19 mouse cellular contexts compared by ENCODE assay signal in genomic region chr9:56655167-56655566, GRCm38 (mm10).
DNase-seq lines count a peak whose midpoint lies in the region; ATAC-seq and TF ChIP-seq lines count a peak whose summit lies in the region.
"Had no signal": no experiment of that assay in that cellular context is flagged by ENCODE, and none has a peak within 500 bp of the region (broad histone marks: within the 10 kb centered on the region; RNA-seq: fewer than 3 reads in every experiment).

No protein-coding gene starts in this region.

- no peak for TF ChIP-seq RAD21 in CH12.LX (IDR thresholded peaks at IDR 0.05; ENCODE audit: low read depth, low read length)

- no peak overlapping the region for H3K4me2 ChIP-seq in forebrain, embryonic 14.5 days (ENCODE audit: low read length)
- no peak overlapping the region for H3K4me2 ChIP-seq in forebrain, embryonic 13.5 days
- no peak overlapping the region for H3K4me2 ChIP-seq in limb, embryonic 13.5 days (replicated peaks)
- no peak overlapping the region for H3K4me2 ChIP-seq in CH12.LX (ENCODE audit: insufficient read depth, low read depth, poor library complexity, severe bottlenecking)
- H3K4me2 ChIP-seq in midbrain, embryonic 15.5 days: no peak overlapping the region
- H3K4me2 ChIP-seq: heart, embryonic 13.5 days; limb, embryonic 12.5 days; liver, embryonic 13.5 days had no signal

- ATAC-seq in forebrain, embryonic 14.5 days: no peak
- ATAC-seq in forebrain, embryonic 13.5 days: no peak
- ATAC-seq in limb, embryonic 13.5 days (ENCODE audit: low FRiP score, low read depth): no peak
- ATAC-seq in midbrain, embryonic 15.5 days (replicated peaks): peak; percentile 50; the same call in 1 of the 2 replicates

- 49% methylated on average over 6 of the region's 6 CpGs for WGBS in forebrain, embryonic 14.5 days
- WGBS in forebrain, embryonic 13.5 days: 39% methylated on average over 6 of the region's 6 CpGs
- 73% methylated on average over 6 of the region's 6 CpGs for WGBS in limb, embryonic 13.5 days
- 85% methylated on average over 6 of the region's 6 CpGs for WGBS in limb, embryonic 10.5 days
- WGBS in midbrain, embryonic 15.5 days: 29% methylated on average over 6 of the region's 6 CpGs
- WGBS in kidney, adult 2 months: 68% methylated on average over 6 of the region's 6 CpGs

- H3K27ac ChIP-seq in forebrain, embryonic 14.5 days (ENCODE audit: low read depth, low read length): no peak overlapping the region
- no peak overlapping the region for H3K27ac ChIP-seq in forebrain, embryonic 13.5 days
- H3K27ac ChIP-seq in limb, embryonic 13.5 days: 0 out of 2 replicates have a peak overlapping the region, but pooled peaks have one; percentile 15
- H3K27ac ChIP-seq in limb, embryonic 10.5 days: no peak overlapping the region
- H3K27ac ChIP-seq in CH12.LX (ENCODE audit: insufficient read depth, low read depth): no peak overlapping the region
- no peak overlapping the region for H3K27ac ChIP-seq in midbrain, embryonic 15.5 days
- H3K27ac ChIP-seq in kidney, adult 2 months (ENCODE audit: insufficient read depth, low read depth, low read length): no peak overlapping the region
- H3K27ac ChIP-seq: heart, embryonic 13.5 days; limb, embryonic 12.5 days; liver, embryonic 13.5 days had no signal

- TF ChIP-seq CTCF in CH12.LX (conservative IDR thresholded peaks at IDR 0.05 in 1 of 2, IDR thresholded peaks at IDR 0.05 in 1 of 2; ENCODE audit: low read depth in 2 of 2, low read length in 2 of 2): no peak
- TF ChIP-seq CTCF in kidney, adult 2 months (conservative IDR thresholded peaks at IDR 0.05; ENCODE audit: insufficient read depth, insufficient read length, low read depth, low read length): no peak

- no peak for TF ChIP-seq POLR2A in CH12.LX (IDR thresholded peaks at IDR 0.05; ENCODE audit: low read depth, low read length)
- TF ChIP-seq POLR2A in kidney, adult 2 months (IDR thresholded peaks at IDR 0.05; ENCODE audit: low read depth, low read length): no peak

- no peak for TF ChIP-seq EP300 in CH12.LX (IDR thresholded peaks at IDR 0.05; ENCODE audit: low read length)

- in situ Hi-C loops in CH12.LX (cut with MboI; ENCODE audit: low pct_ligation_motif_present, low pct_unique_long_range_greater_than_20kb, low sequenced_read_pairs): no loop called here

- H3K4me1 ChIP-seq in forebrain, embryonic 14.5 days (ENCODE audit: control insufficient read depth, insufficient read depth, low read length): peaks cover 20% of the 10 kb centered on the region
- H3K4me1 ChIP-seq in forebrain, embryonic 13.5 days: peaks cover 42% of the 10 kb centered on the region
- H3K4me1 ChIP-seq in limb, embryonic 13.5 days: peaks cover 17% of the 10 kb centered on the region
- H3K4me1 ChIP-seq in limb, embryonic 10.5 days: peaks cover 19% of the 10 kb centered on the region
- H3K4me1 ChIP-seq in CH12.LX (ENCODE audit: control insufficient read depth in 1 of 2, insufficient read depth in 2 of 2): no peaks in the 10 kb centered on the region
- peaks cover 31% of the 10 kb centered on the region for H3K4me1 ChIP-seq in midbrain, embryonic 15.5 days
- H3K4me1 ChIP-seq in kidney, adult 2 months (ENCODE audit: control insufficient read depth, insufficient read depth, low read length): no peaks in the 10 kb centered on the region
- H3K4me1 ChIP-seq: liver, embryonic 13.5 days had no signal

- no peaks in the 10 kb centered on the region for H3K9me3 ChIP-seq in forebrain, embryonic 14.5 days (replicated peaks; ENCODE audit: control insufficient read depth, low read length)
- no peaks in the 10 kb centered on the region for H3K9me3 ChIP-seq in forebrain, embryonic 13.5 days (replicated peaks)
- no peaks in the 10 kb centered on the region for H3K9me3 ChIP-seq in limb, embryonic 13.5 days
- H3K9me3 ChIP-seq in limb, embryonic 10.5 days (replicated peaks): no peaks in the 10 kb centered on the region
- no peaks in the 10 kb centered on the region for H3K9me3 ChIP-seq in CH12.LX (replicated peaks; ENCODE audit: low read length)
- no peaks in the 10 kb centered on the region for H3K9me3 ChIP-seq in midbrain, embryonic 15.5 days
- H3K9me3 ChIP-seq: heart, embryonic 13.5 days; limb, embryonic 12.5 days; liver, embryonic 13.5 days had no signal

- H3K4me3 ChIP-seq in forebrain, embryonic 14.5 days (ENCODE audit: low read depth, low read length): no peak overlapping the region
- H3K4me3 ChIP-seq in forebrain, embryonic 13.5 days: no peak overlapping the region
- no peak overlapping the region for H3K4me3 ChIP-seq in limb, embryonic 13.5 days
- H3K4me3 ChIP-seq in limb, embryonic 10.5 days: no peak overlapping the region
- H3K4me3 ChIP-seq in CH12.LX (replicated peaks in 1 of 3; ENCODE audit: low read depth in 2 of 3, low read length in 2 of 3, poor library complexity in 1 of 3): no peak overlapping the region
- no peak overlapping the region for H3K4me3 ChIP-seq in midbrain, embryonic 15.5 days
- H3K4me3 ChIP-seq in kidney, adult 2 months (ENCODE audit: insufficient read depth, low read depth, low read length): no peak overlapping the region
- H3K4me3 ChIP-seq: heart, embryonic 13.5 days; limb, embryonic 12.5 days; liver, embryonic 13.5 days; myocyte had no signal

- peak; percentile 39 for DNase-seq in forebrain, embryonic 14.5 days (ENCODE audit: low spot score)
- no peak for DNase-seq in limb, embryonic 10.5 days (ENCODE audit: low spot score)
- DNase-seq in CH12.LX (ENCODE audit: extremely low read depth): no peak
- DNase-seq in kidney, adult 2 months: no peak
- DNase-seq in urinary bladder, postnatal 14 days (ENCODE audit: low spot score): no peak
- DNase-seq: adrenal gland, adult 8-10 months; cerebellum, adult 9-11 months; gastrocnemius, postnatal 10 days; heart, adult 11 months; kidney, adult 9 months; kidney, postnatal 25 days; liver, embryonic 13.5 days; thymus, postnatal 36 days had no signal

- dilution Hi-C loops in CH12.LX (cut with MboI; ENCODE audit: extremely low pct_ligation_motif_present, extremely low pct_unique_long_range_greater_than_20kb, low sequenced_read_pairs): no loop called here

- no peak overlapping the region for H3K9ac ChIP-seq in forebrain, embryonic 14.5 days (ENCODE audit: low read length)
- no peak overlapping the region for H3K9ac ChIP-seq in forebrain, embryonic 13.5 days
- H3K9ac ChIP-seq in limb, embryonic 13.5 days: no peak overlapping the region
- H3K9ac ChIP-seq in CH12.LX (ENCODE audit: insufficient read depth, low read depth): no peak overlapping the region
- no peak overlapping the region for H3K9ac ChIP-seq in midbrain, embryonic 15.5 days
- H3K9ac ChIP-seq: heart, embryonic 13.5 days; limb, embryonic 12.5 days; liver, embryonic 13.5 days had no signal

- H3K36me3 ChIP-seq in forebrain, embryonic 14.5 days (ENCODE audit: control insufficient read depth, insufficient read depth, low read length): no peaks in the 10 kb centered on the region
- no peaks in the 10 kb centered on the region for H3K36me3 ChIP-seq in forebrain, embryonic 13.5 days (ENCODE audit: poor library complexity, severe bottlenecking)
- H3K36me3 ChIP-seq in limb, embryonic 13.5 days: no peaks in the 10 kb centered on the region
- H3K36me3 ChIP-seq in limb, embryonic 10.5 days: no peaks in the 10 kb centered on the region
- no peaks in the 10 kb centered on the region for H3K36me3 ChIP-seq in CH12.LX (replicated peaks in 1 of 2; ENCODE audit: control insufficient read depth in 1 of 2, insufficient read depth in 1 of 2, low read length in 1 of 2)
- H3K36me3 ChIP-seq in midbrain, embryonic 15.5 days (replicated peaks): no peaks in the 10 kb centered on the region
- H3K36me3 ChIP-seq in kidney, adult 2 months (ENCODE audit: control insufficient read depth, insufficient read depth, low read length): no peaks in the 10 kb centered on the region
- H3K36me3 ChIP-seq: heart, embryonic 13.5 days; limb, embryonic 12.5 days; liver, embryonic 13.5 days had no signal

- 0 out of 2 replicates have a peak, but pooled peaks cover 1% of the 10 kb centered on the region for H3K27me3 ChIP-seq in forebrain, embryonic 14.5 days (replicated peaks; ENCODE audit: control insufficient read depth, insufficient read depth, low read length)
- 0 out of 2 replicates have a peak, but pooled peaks cover 10% of the 10 kb centered on the region for H3K27me3 ChIP-seq in forebrain, embryonic 13.5 days
- H3K27me3 ChIP-seq in limb, embryonic 13.5 days: peaks cover 11% of the 10 kb centered on the region; the same call in 1 of the 2 replicates
- H3K27me3 ChIP-seq in limb, embryonic 10.5 days (ENCODE audit: low read depth, poor library complexity, severe bottlenecking): peaks cover 44% of the 10 kb centered on the region
- peaks cover 94% of the 10 kb centered on the region for H3K27me3 ChIP-seq in CH12.LX (replicated peaks)
- no peaks in the 10 kb centered on the region for H3K27me3 ChIP-seq in midbrain, embryonic 15.5 days (replicated peaks)
- no peaks in the 10 kb centered on the region for H3K27me3 ChIP-seq in kidney, adult 2 months (replicated peaks; ENCODE audit: control insufficient read depth, insufficient read depth, low read length)
- H3K27me3 ChIP-seq: liver, embryonic 13.5 days had no signal

- no peaks in the 10 kb centered on the region for H3K79me2 ChIP-seq in CH12.LX (replicated peaks; ENCODE audit: control insufficient read depth, extremely low read depth, insufficient read depth, poor library complexity, severe bottlenecking)

TF ChIP-seq in CH12.LX, 34 proteins besides CTCF, POLR2A, EP300 and RAD21:
- TF ChIP-seq NELFE (IDR thresholded peaks at IDR 0.05; ENCODE audit: low read depth, low read length): no peak
- no peak for TF ChIP-seq JUND (conservative IDR thresholded peaks at IDR 0.05; ENCODE audit: low read depth, low read length)
- 0 out of 2 replicates have a peak, but pooled peaks have one; percentile 37 for TF ChIP-seq BHLHE40 (IDR thresholded peaks at IDR 0.05; ENCODE audit: low read depth, low read length)
